ENCODE assay signal across 13 mouse cellular contexts in the genomic region with DNA sequence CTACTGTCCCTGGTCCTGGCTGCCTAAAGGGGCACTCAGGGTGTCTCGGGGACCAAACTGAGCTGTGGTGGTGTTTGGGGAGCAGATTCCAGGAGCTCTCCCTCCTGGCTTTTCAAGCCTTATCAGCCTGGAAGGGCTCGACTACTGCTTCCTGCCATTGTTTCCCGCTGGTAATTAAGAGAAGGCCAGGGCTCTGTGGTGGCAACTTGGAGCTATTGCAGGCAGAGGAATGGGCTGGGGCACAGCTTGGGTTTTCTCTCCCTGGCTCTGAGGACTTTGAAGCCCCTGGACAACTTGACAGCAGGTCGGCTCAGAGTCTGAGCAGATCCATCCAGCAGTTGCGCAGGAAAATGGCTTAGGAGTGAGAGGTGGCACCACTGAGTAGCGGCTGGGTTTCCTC. TPM values are rescaled to one million over a fixed set of nuclear protein-coding genes. Genes with fewer than 3 reads are reported as not detected.
DNase-seq lines count a peak whose midpoint lies in the region; ATAC-seq and TF ChIP-seq lines count a peak whose summit lies in the region.
"Had no signal": no experiment of that assay in that cellular context is flagged by ENCODE, and none has a peak within 500 bp of the region (broad histone marks: within the 10 kb centered on the region; RNA-seq: fewer than 3 reads in every experiment).

No protein-coding gene starts in this region.

- no peaks in the 10 kb centered on the region for H3K9me3 ChIP-seq in megakaryocyte, embryonic 14.5 days
- H3K9me3 ChIP-seq in liver, postnatal 0 days (ENCODE audit: low read length) = no peaks in the 10 kb centered on the region
- H3K9me3 ChIP-seq: forebrain, embryonic 12.5 days; limb, embryonic 13.5 days; midbrain, embryonic 12.5 days; neural tube, embryonic 12.5 days had no signal

- no peaks in the 10 kb centered on the region for H3K27me3 ChIP-seq in megakaryocyte, embryonic 14.5 days (replicated peaks)
- H3K27me3 ChIP-seq in liver, postnatal 0 days (ENCODE audit: insufficient read depth, low read length) = no peaks in the 10 kb centered on the region
- H3K27me3 ChIP-seq: forebrain, embryonic 12.5 days; limb, embryonic 13.5 days; midbrain, embryonic 12.5 days; neural tube, embryonic 12.5 days had no signal

- peak; percentile 7 for DNase-seq in gastrocnemius, adult 18-20 months (ENCODE audit: low spot score)
- DNase-seq in gastrocnemius, postnatal 10 days = no peak
- no peak for DNase-seq in liver, postnatal 0 days
- no peak for DNase-seq in urinary bladder, postnatal 25 days (ENCODE audit: low spot score)
- DNase-seq in retina, postnatal 1 day = no peak
- DNase-seq: cerebellum, adult 8-10 months had no signal

- peak overlapping the region; percentile 94 for H3K4me3 ChIP-seq in megakaryocyte, embryonic 14.5 days (replicated peaks)
- H3K4me3 ChIP-seq in liver, postnatal 0 days (ENCODE audit: low read depth, low read length) = no peak overlapping the region
- H3K4me3 ChIP-seq: forebrain, embryonic 12.5 days; limb, embryonic 13.5 days; midbrain, embryonic 12.5 days; neural tube, embryonic 12.5 days had no signal

- H3K9ac ChIP-seq in liver, postnatal 0 days (replicated peaks) = no peak overlapping the region
- H3K9ac ChIP-seq: forebrain, embryonic 12.5 days; limb, embryonic 13.5 days; midbrain, embryonic 12.5 days; neural tube, embryonic 12.5 days had no signal

- H3K4me2 ChIP-seq in liver, postnatal 0 days (ENCODE audit: low read depth, low read length) = no peak overlapping the region
- H3K4me2 ChIP-seq: forebrain, embryonic 12.5 days; limb, embryonic 13.5 days; midbrain, embryonic 12.5 days; neural tube, embryonic 12.5 days had no signal

- TF ChIP-seq EP300 in liver, postnatal 0 days (IDR thresholded peaks at IDR 0.05; ENCODE audit: low read depth) = no peak

- TF ChIP-seq CTCF in liver, postnatal 0 days (IDR thresholded peaks at IDR 0.05; ENCODE audit: low read depth) = 0 out of 2 replicates have a peak, but pooled peaks have one; percentile 9

- peaks cover 47% of the 10 kb centered on the region for H3K36me3 ChIP-seq in megakaryocyte, embryonic 14.5 days (replicated peaks; ENCODE audit: low read length)
- no peaks in the 10 kb centered on the region for H3K36me3 ChIP-seq in liver, postnatal 0 days (replicated peaks; ENCODE audit: insufficient read depth, low read length)
- H3K36me3 ChIP-seq: forebrain, embryonic 12.5 days; limb, embryonic 13.5 days; midbrain, embryonic 12.5 days; neural tube, embryonic 12.5 days had no signal

- WGBS in liver, postnatal 0 days (ENCODE audit: insufficient replicate concordance) = 53% methylated on average over 6 of the region's 6 CpGs

- H3K27ac ChIP-seq in liver, postnatal 0 days (ENCODE audit: low read depth) = no peak overlapping the region
- H3K27ac ChIP-seq: forebrain, embryonic 12.5 days; limb, embryonic 13.5 days; midbrain, embryonic 12.5 days; neural tube, embryonic 12.5 days had no signal

- H3K4me1 ChIP-seq in megakaryocyte, embryonic 14.5 days = peaks cover 99% of the 10 kb centered on the region
- 0 out of 2 replicates have a peak, but pooled peaks cover 8% of the 10 kb centered on the region for H3K4me1 ChIP-seq in liver, postnatal 0 days (ENCODE audit: insufficient read depth)
- H3K4me1 ChIP-seq: forebrain, embryonic 12.5 days; limb, embryonic 13.5 days; midbrain, embryonic 12.5 days; neural tube, embryonic 12.5 days had no signal

- ATAC-seq in megakaryocyte, adult 5-6 weeks (ENCODE audit: poor library complexity, severe bottlenecking) = no peak
- no peak for ATAC-seq in liver, postnatal 0 days
- peak; percentile 31; the same call in 1 of the 2 replicates for ATAC-seq in megakaryocyte-erythroid progenitor cell, adult 5-6 weeks (replicated peaks; ENCODE audit: low FRiP score, low TSS enrichment, poor library complexity, severe bottlenecking)

RNA-seq across cellular contexts. Expression of gene Vwf, which starts 6.2 kb away (rescaled TPM):
- total RNA-seq in gastrocnemius, adult 18-20 months (2021) = 10 to 100 TPM; 16.3 to 18.7 TPM
- total RNA-seq in gastrocnemius, postnatal 10 days (2021) = 10 to 100 TPM; 26.5 to 27.6 TPM
- polyA plus RNA-seq in megakaryocyte, embryonic 14.5 days (2012; ENCODE audit: insufficient read depth, low replicate concordance) = 331 and 373 TPM in 2 replicates
- 0.18 and 1.6 TPM in 2 replicates for total RNA-seq in megakaryocyte, adult 5-6 weeks (2015)
- total RNA-seq in megakaryocyte, adult 5-6 weeks (2017) = 0.26 and 0.49 TPM in 2 replicates
- polyA plus RNA-seq in liver, postnatal 0 days (2015; fragmentation: Nextera tagmentation; extraction: Ambion mirVana) = 13.4 and 14.8 TPM in 2 replicates
- total RNA-seq in megakaryocyte-erythroid progenitor cell, adult 5-6 weeks (2014; fragmentation: Nextera tagmentation) = 11.0 and 14.9 TPM in 2 replicates
- total RNA-seq in megakaryocyte-erythroid progenitor cell, adult 5-6 weeks (2017) = 5.5 and 9.3 TPM in 2 replicates

RNA-seq across cellular contexts. Expression of gene Cd9, which starts 58.2 kb away (rescaled TPM):
- total RNA-seq in gastrocnemius, adult 18-20 months (2021) = 10 to 100 TPM; 18.2 to 26.0 TPM
- 10 to 100 TPM; 84.5 to 86.4 TPM for total RNA-seq in gastrocnemius, postnatal 10 days (2021)
- polyA plus RNA-seq in megakaryocyte, embryonic 14.5 days (2012; ENCODE audit: insufficient read depth, low replicate concordance) = 24.2 and 52.6 TPM in 2 replicates
- 100 and 106 TPM in 2 replicates for total RNA-seq in megakaryocyte, adult 5-6 weeks (2015)
- total RNA-seq in megakaryocyte, adult 5-6 weeks (2017) = 65.5 and 74.0 TPM in 2 replicates
- polyA plus RNA-seq in liver, postnatal 0 days (2015; fragmentation: Nextera tagmentation; extraction: Ambion mirVana) = 243 and 249 TPM in 2 replicates
- total RNA-seq in megakaryocyte-erythroid progenitor cell, adult 5-6 weeks (2014; fragmentation: Nextera tagmentation) = 9.5 and 11.8 TPM in 2 replicates
- 34.1 and 40.0 TPM in 2 replicates for total RNA-seq in megakaryocyte-erythroid progenitor cell, adult 5-6 weeks (2017)
